Mouse (Mus musculus) myocyte (in vitro differentiated cells): ENCODE measurements at regions not wholly inside any gene's neighbourhood (a gene's known extent, or its start where the extent isn't known, plus 50 kb on each side); places are given as distances from the start of the nearest gene placed in this dataset.

Experiments
- CEBPB ChIP-seq: IDR thresholded peaks from 2 replicates; pipeline ENCODE4 v1.6.1; 2011; ENCODE audit warnings: mild to moderate bottlenecking, moderate library complexity; ENCODE audit not compliant: poor library complexity, insufficient read depth, severe bottlenecking
- MAX ChIP-seq: IDR thresholded peaks from one replicate; pipeline ENCODE4 v1.6.1; 2011; ENCODE audit warnings: low read depth, mild to moderate bottlenecking, control low read depth
- MYOD1 ChIP-seq, 3 experiments: IDR thresholded peaks; one replicate each; pipeline ENCODE4 v1.6.1; 2011; ENCODE audit warnings: control low read depth in 2 of 3, low read depth in 2 of 3, mild to moderate bottlenecking in 2 of 3, moderate library complexity in 1 of 3; ENCODE audit not compliant: insufficient read length in 2 of 3, control insufficient read depth in 1 of 3
- MYOG ChIP-seq, 3 experiments: IDR thresholded peaks; one replicate each; pipeline ENCODE4 v1.6.1; 2011; ENCODE audit warnings: control low read depth in 2 of 3, low read depth in 2 of 3, mild to moderate bottlenecking in 2 of 3; ENCODE audit not compliant: insufficient read length in 2 of 3, control insufficient read depth in 1 of 3, insufficient read depth in 1 of 3
- POLR2A ChIP-seq: IDR thresholded peaks from one replicate; pipeline ENCODE4 v1.6.1; 2011; ENCODE audit warnings: low read depth, mild to moderate bottlenecking, control low read depth, moderate library complexity; ENCODE audit not compliant: insufficient read length
- POLR2AphosphoS2 ChIP-seq: IDR thresholded peaks from one replicate; pipeline ENCODE4 v1.6.1; 2011; ENCODE audit warnings: low read depth, control low read depth; ENCODE audit not compliant: insufficient read length
- REST ChIP-seq: IDR thresholded peaks from one replicate; pipeline ENCODE4 v1.6.1; 2011; ENCODE audit warnings: mild to moderate bottlenecking, control low read depth, moderate library complexity; ENCODE audit not compliant: insufficient read depth, insufficient read length
- SRF ChIP-seq: IDR thresholded peaks from one replicate; pipeline ENCODE4 v1.6.1; 2011; ENCODE audit warnings: low read depth; ENCODE audit not compliant: control insufficient read depth, insufficient read length
- TCF12 ChIP-seq: IDR thresholded peaks from one replicate; pipeline ENCODE4 v1.6.1; 2011; ENCODE audit warnings: mild to moderate bottlenecking, control low read depth; ENCODE audit not compliant: poor library complexity, insufficient read depth, severe bottlenecking
- USF1 ChIP-seq: IDR thresholded peaks from one replicate; pipeline ENCODE4 v1.6.1; 2011; ENCODE audit warnings: low read depth, mild to moderate bottlenecking, control low read depth, moderate library complexity

- TF ChIP-seq CEBPB (no peak), POLR2A (no peak), REST (no peak), POLR2AphosphoS2 (no peak), USF1 (no peak), MYOG (IDR thresholded peaks at IDR 0.05; ENCODE audit: control insufficient read depth in 1 of 3, insufficient read depth in 1 of 3, insufficient read length in 2 of 3, low read depth in 2 of 3) (no peak), TCF12 (no peak), MAX (no peak), SRF (no peak), MYOD1 (IDR thresholded peaks at IDR 0.05; ENCODE audit: control insufficient read depth in 1 of 3, insufficient read length in 2 of 3, low read depth in 2 of 3) (no peak)
These were observed 57.3 kb upstream of the Cnr1 start for GRCm38 (mm10) chr4:33867126-33867525.
